Mouse (Mus musculus) brain, embryonic 14.5 days (tissue): ENCODE results near the gene Tpm1.

ENCODE experiments used
- CTCF ChIP-seq: fragments of 200-500 bp; IDR thresholded peaks from 2 replicates; pipeline ENCODE4 v1.5.1; 2012; ENCODE audit warnings: inconsistent platforms, mild to moderate bottlenecking, moderate library complexity, borderline replicate concordance; ENCODE audit not compliant: insufficient read depth, insufficient read length; ENCODE audit errors: extremely low read depth
- POLR2A ChIP-seq: fragments of 200-500 bp; IDR thresholded peaks from 2 replicates; pipeline ENCODE4 v1.6.1; 2012; ENCODE audit warnings: mild to moderate bottlenecking, inconsistent platforms, borderline replicate concordance; ENCODE audit not compliant: poor library complexity, insufficient read depth, insufficient read length, severe bottlenecking; ENCODE audit errors: extremely low read depth

- TF ChIP-seq CTCF = no peak
- no peak for TF ChIP-seq POLR2A
Observed at GRCm38 (mm10) chr9:67072182-67072581, 23.0 kb upstream of the Tpm1 start.
